Mouse (Mus musculus): ENCODE measurements around the gene Rilp. TPM values are rescaled to one million over a fixed set of nuclear protein-coding genes. Genes with fewer than 3 reads are reported as not detected.

Rilp gene
- 0.94 and 2.0 TPM in 2 replicates for polyA plus RNA-seq (2014; fragmentation: Nextera tagmentation; extraction: Ambion mirVana)

DNA sequence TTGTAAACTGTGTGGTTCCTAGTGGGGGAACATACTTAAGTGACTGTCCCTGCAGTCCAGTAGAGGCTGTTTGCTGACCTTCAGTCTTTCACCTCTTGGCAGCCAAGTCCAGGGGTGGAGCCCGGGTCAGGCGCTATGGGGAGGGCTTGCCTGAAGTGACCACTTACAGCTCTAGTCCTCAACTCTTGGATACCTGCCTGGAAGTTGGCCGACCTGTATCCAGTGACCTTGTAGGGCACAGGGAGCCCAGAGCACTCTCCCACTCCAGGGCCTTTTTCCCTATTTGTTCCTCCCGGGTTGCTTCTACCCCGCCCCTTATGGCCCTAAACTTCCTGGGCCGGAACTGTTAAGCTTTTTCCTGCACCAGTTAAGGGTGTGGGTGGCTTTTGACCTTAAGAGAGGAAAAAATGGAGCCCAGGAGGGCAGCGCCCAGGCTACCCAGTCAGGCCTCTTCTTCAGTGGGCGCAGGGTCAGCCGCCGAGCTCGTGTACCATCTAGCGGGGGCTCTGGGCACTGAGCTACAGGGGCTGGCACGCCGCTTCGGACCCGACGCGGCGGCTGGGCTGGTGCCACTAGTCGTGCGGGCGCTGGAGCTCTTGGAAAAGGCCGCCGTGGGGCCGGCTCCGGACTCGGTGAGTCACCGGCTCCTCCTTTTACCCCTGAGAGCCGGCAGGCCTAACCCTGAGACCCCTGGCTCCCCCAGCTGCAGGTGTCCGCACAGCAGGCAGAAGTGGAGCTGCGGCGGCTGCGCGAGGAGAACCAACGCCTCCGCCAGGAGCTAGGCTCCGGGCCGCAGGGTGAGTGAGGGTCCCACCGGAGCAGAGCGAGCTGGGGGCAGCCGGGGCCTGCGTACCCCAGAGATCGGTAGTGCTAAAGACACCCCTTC, at the start of gene Rilp:
Gene Rilp (plus strand): TSS at position 354 of the 886 bp plus-strand sequence.
- under 1% methylated on average over 43 of the region's 43 CpGs for WGBS (ENCODE audit: insufficient replicate concordance)
- Histone ChIP-seq H3K36me3 (ENCODE audit: control insufficient read depth, insufficient read depth, low read length) (peaks cover 30% of the 10 kb centered on the region), H3K9ac (ENCODE audit: low read depth, low read length) (peak within 1 kb of the TSS; percentile 72), H3K4me1 (ENCODE audit: control insufficient read depth, insufficient read depth, low read length) (peaks cover 16% of the 10 kb centered on the region), H3K27ac (ENCODE audit: low read depth, low read length) (peak within 1 kb of the TSS; percentile 77), H3K4me2 (peak within 1 kb of the TSS; percentile 87), H3K4me3 (ENCODE audit: low read depth, low read length) (peak within 1 kb of the TSS; percentile 53), H3K27me3 (ENCODE audit: control insufficient read depth, insufficient read depth, low read length) (no peaks in the 10 kb centered on the region; the same call in 1 of the 2 replicates), H3K9me3 (replicated peaks; ENCODE audit: control insufficient read depth, low read length) (no peaks in the 10 kb centered on the region)
- ATAC-seq (replicated peaks; ENCODE audit: insufficient number of reproducible peaks, low FRiP score, low TSS enrichment), result peak; percentile 55

DNA sequence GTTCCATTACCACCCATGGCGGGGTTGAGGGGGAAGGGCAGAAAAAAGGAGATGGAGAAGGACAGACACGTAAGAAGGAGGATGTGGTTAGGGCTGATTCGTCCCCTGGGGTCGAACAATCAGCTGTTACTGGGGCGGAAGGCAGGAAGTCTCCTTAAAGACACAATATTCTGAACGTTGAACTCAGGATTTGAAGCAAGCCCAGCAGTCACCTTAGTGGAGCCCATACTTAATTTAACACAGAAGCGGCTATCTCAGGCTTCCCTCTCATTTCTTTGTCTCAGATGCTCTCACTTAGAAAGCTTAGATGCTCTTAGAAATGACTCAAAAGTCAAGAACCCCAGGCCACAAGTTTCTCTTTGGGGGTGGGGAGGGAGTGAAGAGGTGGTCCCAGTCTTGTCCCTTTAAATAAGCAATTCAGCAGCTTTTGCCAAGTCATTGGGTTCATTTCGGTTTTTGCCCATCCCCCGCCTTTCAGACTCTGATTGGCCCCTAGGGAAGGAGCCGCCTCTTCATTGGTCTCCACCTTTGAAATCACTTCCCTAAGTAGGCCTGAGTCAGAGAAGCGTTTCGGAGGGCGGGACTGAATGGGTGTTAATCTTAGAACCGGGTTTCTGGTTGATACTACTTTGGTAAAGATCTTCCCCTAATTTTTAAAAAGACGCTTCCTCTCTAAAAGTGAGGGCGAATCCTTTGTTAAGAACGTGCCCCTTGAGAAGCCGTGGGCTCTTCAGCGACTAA, 49.6 kb upstream of the Rilp start:
- 0 out of 2 replicates have a peak, but pooled peaks cover under 1% of the 10 kb centered on the region for H3K36me3 ChIP-seq (ENCODE audit: control insufficient read depth, insufficient read depth, low read length)
- peak overlapping the region; percentile 70 for H3K9ac ChIP-seq (ENCODE audit: low read depth, low read length)
- peak overlapping the region; percentile 97 for H3K27ac ChIP-seq (ENCODE audit: low read depth, low read length)
- peaks cover 18% of the 10 kb centered on the region for H3K4me1 ChIP-seq (ENCODE audit: control insufficient read depth, insufficient read depth, low read length)
- 3% methylated on average over 19 of the region's 19 CpGs for WGBS (ENCODE audit: insufficient replicate concordance)
- H3K9me3 ChIP-seq (replicated peaks; ENCODE audit: control insufficient read depth, low read length), result no peaks in the 10 kb centered on the region
- H3K4me2 ChIP-seq, result peak overlapping the region; percentile 81
- no peaks in the 10 kb centered on the region for H3K27me3 ChIP-seq (ENCODE audit: control insufficient read depth, insufficient read depth, low read length)
- ATAC-seq (replicated peaks; ENCODE audit: insufficient number of reproducible peaks, low FRiP score, low TSS enrichment), result peak; percentile 40; the same call in 1 of the 2 replicates
- H3K4me3 ChIP-seq (ENCODE audit: low read depth, low read length), result peak overlapping the region; percentile 92

DNA sequence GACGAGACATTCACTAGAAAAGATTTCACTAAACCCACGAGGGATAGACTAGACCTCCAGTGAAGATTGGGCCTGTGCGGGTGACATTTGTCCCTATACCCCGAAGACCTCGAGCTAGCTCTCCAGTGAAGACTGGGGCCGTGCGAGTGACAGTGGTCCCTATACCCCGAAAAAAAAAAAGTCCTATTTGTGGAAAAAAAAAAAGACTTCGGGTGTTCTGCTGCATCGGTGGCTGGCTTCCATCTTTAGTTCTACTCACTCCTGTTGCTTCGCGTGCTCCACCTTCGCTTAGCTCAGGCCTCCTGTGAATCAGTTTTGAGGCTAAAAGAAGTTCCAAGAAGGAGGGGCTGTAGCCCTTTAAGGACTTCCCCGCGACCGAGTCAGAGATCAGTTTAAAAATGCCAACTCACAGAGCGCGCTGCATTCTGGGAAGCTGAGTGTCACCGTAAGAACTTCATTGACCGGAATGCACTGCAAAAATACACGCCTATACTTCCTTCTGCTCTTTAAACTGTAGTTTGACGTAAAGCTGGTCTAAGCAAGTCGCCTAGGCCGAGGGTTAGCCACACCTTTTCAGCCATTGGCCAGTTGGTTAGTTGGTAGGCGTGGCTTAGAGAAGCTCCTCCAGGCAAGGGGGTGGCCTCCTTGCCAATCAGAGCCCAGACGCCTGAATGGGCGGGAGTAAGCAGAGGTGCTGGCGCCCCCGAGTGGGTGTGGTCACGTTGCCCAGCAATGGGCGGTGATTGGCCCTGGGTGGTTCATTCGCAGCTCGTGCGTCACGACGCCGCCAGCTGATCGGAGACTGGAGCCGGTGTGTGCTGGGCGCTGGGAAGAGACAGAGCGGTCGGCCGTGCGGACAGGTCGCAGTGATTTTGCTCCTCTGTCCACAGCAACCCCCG, 48.8 kb upstream of the Rilp start, which contains the start of gene Tlcd2:
Gene Tlcd2 (plus strand): TSS at position 872 of the 899 bp plus-strand sequence.
- under 1% methylated on average over 46 of the region's 46 CpGs for WGBS (ENCODE audit: insufficient replicate concordance)

DNA sequence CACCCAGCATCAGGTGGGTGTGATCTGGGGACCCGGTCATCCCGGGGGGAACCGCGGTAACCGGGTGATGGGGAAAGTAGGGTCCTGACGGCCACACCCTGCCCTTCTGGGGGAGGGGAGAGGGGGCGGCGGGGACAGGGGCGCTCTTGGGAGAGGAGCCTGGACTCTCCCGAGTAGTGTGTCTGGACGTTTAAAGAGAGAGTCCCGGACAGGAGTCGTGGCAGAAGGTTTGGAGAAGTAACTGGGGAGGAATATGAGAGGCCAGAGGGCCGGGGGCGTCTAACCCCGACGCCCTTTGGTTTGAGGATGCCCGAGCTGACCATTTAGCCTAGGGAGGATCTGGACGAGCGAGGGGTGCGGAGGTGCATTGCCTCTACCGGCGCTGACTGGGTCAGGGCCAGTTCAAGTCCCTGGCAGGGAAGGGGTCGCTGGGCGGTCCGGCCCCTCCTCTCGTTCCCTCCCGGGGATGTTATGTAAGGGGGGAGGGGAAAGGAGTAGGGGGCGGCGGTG, 48.1 kb upstream of the Rilp start:
- no peaks in the 10 kb centered on the region for H3K9me3 ChIP-seq (replicated peaks; ENCODE audit: control insufficient read depth, low read length)
- H3K4me1 ChIP-seq (ENCODE audit: control insufficient read depth, insufficient read depth, low read length), result peaks cover 18% of the 10 kb centered on the region
- ATAC-seq (replicated peaks; ENCODE audit: insufficient number of reproducible peaks, low FRiP score, low TSS enrichment), result peak; percentile 4; the same call in 1 of the 2 replicates

More for the DNA sequence above, 48.8 kb upstream of the Rilp start, which contains the start of gene Tlcd2:
- peak within 1 kb of the TSS; percentile 97 for H3K27ac ChIP-seq (ENCODE audit: low read depth, low read length)
- H3K4me1 ChIP-seq (ENCODE audit: control insufficient read depth, insufficient read depth, low read length), result peaks cover 18% of the 10 kb centered on the region
- H3K4me3 ChIP-seq (ENCODE audit: low read depth, low read length), result peak within 1 kb of the TSS; percentile 92
- no peaks in the 10 kb centered on the region for H3K27me3 ChIP-seq (ENCODE audit: control insufficient read depth, insufficient read depth, low read length)
- H3K4me2 ChIP-seq, result peak within 1 kb of the TSS; percentile 81
- peak; percentile 91 for ATAC-seq (replicated peaks; ENCODE audit: insufficient number of reproducible peaks, low FRiP score, low TSS enrichment)
- no peaks in the 10 kb centered on the region for H3K9me3 ChIP-seq (replicated peaks; ENCODE audit: control insufficient read depth, low read length)
- H3K9ac ChIP-seq (ENCODE audit: low read depth, low read length), result peak within 1 kb of the TSS; percentile 88
- H3K36me3 ChIP-seq (ENCODE audit: control insufficient read depth, insufficient read depth, low read length), result peaks cover 8% of the 10 kb centered on the region

DNA sequence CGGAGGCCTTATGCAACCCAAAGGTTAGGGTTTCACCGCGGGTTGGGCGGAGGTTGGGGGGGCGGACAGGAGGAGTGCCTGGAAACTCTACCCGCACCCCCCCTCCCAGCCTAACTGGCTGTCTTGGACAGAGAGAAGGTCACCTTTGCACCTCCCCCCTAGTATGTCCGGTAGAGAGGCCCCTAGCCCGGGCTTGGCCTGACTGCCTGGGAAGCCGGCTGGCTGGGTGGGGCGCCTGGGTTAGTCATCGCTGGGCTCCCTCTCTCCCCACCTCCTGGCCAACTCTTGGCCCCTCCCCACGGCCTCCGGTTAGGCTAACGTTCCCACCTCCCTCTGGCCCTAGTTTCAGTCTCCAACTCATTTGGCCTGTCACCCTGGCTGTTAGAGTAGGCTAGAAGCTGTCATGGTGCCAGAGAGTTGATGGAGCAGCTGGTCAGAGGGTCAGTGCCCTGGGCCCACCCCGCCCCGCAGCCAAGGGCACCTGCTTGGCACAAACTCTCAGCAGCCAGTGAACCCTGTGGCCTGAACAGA, 47.6 kb upstream of the Rilp start:
- H3K27ac ChIP-seq (ENCODE audit: low read depth, low read length), result peak overlapping the region; percentile 94
- H3K4me3 ChIP-seq (ENCODE audit: low read depth, low read length), result peak overlapping the region; percentile 92
- H3K9ac ChIP-seq (ENCODE audit: low read depth, low read length), result peak overlapping the region; percentile 88
- no peaks in the 10 kb centered on the region for H3K9me3 ChIP-seq (replicated peaks; ENCODE audit: control insufficient read depth, low read length)
- peak overlapping the region; percentile 81 for H3K4me2 ChIP-seq
- peak; percentile 20 for ATAC-seq (replicated peaks; ENCODE audit: insufficient number of reproducible peaks, low FRiP score, low TSS enrichment)
- peaks cover 21% of the 10 kb centered on the region for H3K4me1 ChIP-seq (ENCODE audit: control insufficient read depth, insufficient read depth, low read length)
- no peaks in the 10 kb centered on the region for H3K27me3 ChIP-seq (ENCODE audit: control insufficient read depth, insufficient read depth, low read length)
- H3K36me3 ChIP-seq (ENCODE audit: control insufficient read depth, insufficient read depth, low read length), result peaks cover 8% of the 10 kb centered on the region
- WGBS (ENCODE audit: insufficient replicate concordance), result 6% methylated on average over 14 of the region's 16 CpGs

More for the DNA sequence above, 48.1 kb upstream of the Rilp start:
- Histone ChIP-seq H3K4me3 (ENCODE audit: low read depth, low read length) (peak overlapping the region; percentile 92), H3K9ac (ENCODE audit: low read depth, low read length) (peak overlapping the region; percentile 88), H3K27me3 (ENCODE audit: control insufficient read depth, insufficient read depth, low read length) (no peaks in the 10 kb centered on the region), H3K4me2 (peak overlapping the region; percentile 81), H3K36me3 (ENCODE audit: control insufficient read depth, insufficient read depth, low read length) (peaks cover 8% of the 10 kb centered on the region), H3K27ac (ENCODE audit: low read depth, low read length) (peak overlapping the region; percentile 94)
- 1% methylated on average over 30 of the region's 30 CpGs for WGBS (ENCODE audit: insufficient replicate concordance)

DNA sequence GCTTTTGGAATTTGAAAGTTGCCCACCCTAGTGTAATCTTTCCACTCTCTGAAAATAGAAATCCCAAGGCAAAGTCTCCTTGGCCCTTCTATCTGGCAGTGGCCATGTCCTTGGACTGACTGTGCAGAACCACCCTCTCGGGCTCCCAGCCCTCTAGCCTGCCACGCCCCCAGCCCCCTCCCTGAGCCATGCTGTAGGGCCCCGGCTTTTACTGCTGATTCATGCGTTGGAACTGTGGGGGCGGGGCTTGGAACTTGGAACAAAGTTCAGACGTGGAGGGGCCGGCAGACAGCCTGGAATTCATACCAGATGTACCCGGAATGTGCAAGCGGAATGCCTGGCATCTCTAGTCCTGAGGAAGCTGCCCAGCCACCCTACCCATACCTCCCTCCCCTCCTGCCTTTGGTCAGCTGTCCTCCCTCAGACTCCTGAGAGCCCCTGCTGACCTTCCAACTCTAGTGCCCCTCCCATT, 47.0 kb upstream of the Rilp start:
- peak overlapping the region; percentile 92 for H3K4me3 ChIP-seq (ENCODE audit: low read depth, low read length)
- H3K4me2 ChIP-seq, result peak overlapping the region; percentile 81
- H3K9me3 ChIP-seq (replicated peaks; ENCODE audit: control insufficient read depth, low read length), result no peaks in the 10 kb centered on the region
- H3K4me1 ChIP-seq (ENCODE audit: control insufficient read depth, insufficient read depth, low read length), result peaks cover 26% of the 10 kb centered on the region
- peak overlapping the region; percentile 94 for H3K27ac ChIP-seq (ENCODE audit: low read depth, low read length)
- peak; percentile 66 for ATAC-seq (replicated peaks; ENCODE audit: insufficient number of reproducible peaks, low FRiP score, low TSS enrichment)
- peaks cover 8% of the 10 kb centered on the region for H3K36me3 ChIP-seq (ENCODE audit: control insufficient read depth, insufficient read depth, low read length)
- WGBS (ENCODE audit: insufficient replicate concordance), result under 1% methylated on average over 9 of the region's 9 CpGs
- no peaks in the 10 kb centered on the region for H3K27me3 ChIP-seq (ENCODE audit: control insufficient read depth, insufficient read depth, low read length)
- H3K9ac ChIP-seq (ENCODE audit: low read depth, low read length), result peak overlapping the region; percentile 88

DNA sequence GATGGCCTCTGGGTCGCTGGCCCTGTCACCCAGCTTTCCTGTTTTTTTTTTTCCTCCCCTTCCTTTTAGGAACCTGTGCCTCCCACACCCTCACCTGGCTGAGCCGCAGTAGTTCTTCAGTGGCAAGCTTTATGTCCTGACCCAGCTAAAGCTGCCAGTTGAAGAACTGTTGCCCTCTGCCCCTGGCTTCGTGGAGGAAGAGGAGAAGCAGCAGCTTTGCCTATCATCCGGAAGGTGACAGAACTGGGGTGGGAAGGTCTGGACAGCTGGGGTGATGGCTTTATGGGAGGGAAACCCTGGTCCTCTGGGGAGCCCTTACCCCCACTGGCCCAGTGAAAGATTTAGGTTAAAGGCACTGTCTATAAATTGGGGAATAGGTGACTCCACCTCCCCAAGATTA, 46.3 kb upstream of the Rilp start:
- H3K36me3 ChIP-seq (ENCODE audit: control insufficient read depth, insufficient read depth, low read length), result peaks cover 8% of the 10 kb centered on the region
- H3K27ac ChIP-seq (ENCODE audit: low read depth, low read length), result peak overlapping the region; percentile 94
- no peak for ATAC-seq (replicated peaks; ENCODE audit: insufficient number of reproducible peaks, low FRiP score, low TSS enrichment)
- WGBS (ENCODE audit: insufficient replicate concordance), result 61% methylated on average over 4 of the region's 4 CpGs
- H3K27me3 ChIP-seq (ENCODE audit: control insufficient read depth, insufficient read depth, low read length), result no peaks in the 10 kb centered on the region
- H3K4me3 ChIP-seq (ENCODE audit: low read depth, low read length), result peak overlapping the region; percentile 92
- H3K4me1 ChIP-seq (ENCODE audit: control insufficient read depth, insufficient read depth, low read length), result peaks cover 26% of the 10 kb centered on the region
- no peaks in the 10 kb centered on the region for H3K9me3 ChIP-seq (replicated peaks; ENCODE audit: control insufficient read depth, low read length)
- H3K4me2 ChIP-seq, result peak overlapping the region; percentile 81
- peak overlapping the region; percentile 2; the same call in 1 of the 2 replicates for H3K9ac ChIP-seq (ENCODE audit: low read depth, low read length)
